Mouse (Mus musculus) midbrain, embryonic 12.5 days (tissue): ENCODE measurements around the gene Atrnl1. TPM values are rescaled to one million over a fixed set of nuclear protein-coding genes. Genes with fewer than 3 reads are reported as not detected.
"Not testable (repeated sequence)": the region's sequence is repeated elsewhere in the genome, so short reads cannot be mapped to it uniquely, and the experiment has no call there.

Experiments
- ATAC-seq: fragments of 200-750 bp; cut with Nextera tagmentation; 2 replicates; pipeline ENCODE4 v1.8.0; 2017; ENCODE audit warnings: low read depth, moderate TSS enrichment, moderate library complexity; ENCODE audit not compliant: low FRiP score
- H3K27ac ChIP-seq: fragments of 300-500 bp; sonication (generic); replicated peaks from 2 replicates; pipeline ENCODE4 v1.5.1; 2016; ENCODE audit warnings: mild to moderate bottlenecking
- H3K27me3 ChIP-seq: fragments of 300-500 bp; sonication (generic); 2 replicates; pipeline ENCODE4 v1.6.1; 2016; ENCODE audit warnings: mild to moderate bottlenecking
- H3K36me3 ChIP-seq: fragments of 300-500 bp; sonication (generic); 2 replicates; pipeline ENCODE4 v1.6.1; 2016
- H3K4me1 ChIP-seq: fragments of 300-500 bp; sonication (generic); 2 replicates; pipeline ENCODE4 v1.6.1; 2016
- H3K4me2 ChIP-seq: fragments of 300-500 bp; sonication (generic); replicated peaks from 2 replicates; pipeline ENCODE4 v1.6.1; 2016; ENCODE audit warnings: mild to moderate bottlenecking, moderate library complexity
- H3K4me3 ChIP-seq: fragments of 300-500 bp; sonication (generic); 2 replicates; pipeline ENCODE4 v1.5.1; 2016; ENCODE audit warnings: mild to moderate bottlenecking
- H3K9ac ChIP-seq: fragments of 300-500 bp; sonication (generic); replicated peaks from 2 replicates; pipeline ENCODE4 v1.6.1; 2016; ENCODE audit warnings: mild to moderate bottlenecking, moderate library complexity
- H3K9me3 ChIP-seq: fragments of 300-500 bp; sonication (generic); 2 replicates; pipeline ENCODE4 v1.6.1; 2016; ENCODE audit warnings: mild to moderate bottlenecking
- WGBS: fragments of 180-500 bp; shearing (Covaris S2); methylation state at CpG from one replicate; pipeline ENCODE4 v1.1.7; 2016; 5-methylcytosine and 5-hydroxymethylcytosine counted together
- polyA plus RNA-seq: library from polyadenylated mRNA; unstranded; fragments of >200 nt; fragmentation: Nextera tagmentation; extraction: Ambion mirVana; gene quantifications from 2 replicates; pipeline ENCODE4 v1.2.1, GENCODE M21; 2016

Atrnl1 gene
- polyA plus RNA-seq, 1 experiment from 2014 or later = 11.2 TPM

DNA sequence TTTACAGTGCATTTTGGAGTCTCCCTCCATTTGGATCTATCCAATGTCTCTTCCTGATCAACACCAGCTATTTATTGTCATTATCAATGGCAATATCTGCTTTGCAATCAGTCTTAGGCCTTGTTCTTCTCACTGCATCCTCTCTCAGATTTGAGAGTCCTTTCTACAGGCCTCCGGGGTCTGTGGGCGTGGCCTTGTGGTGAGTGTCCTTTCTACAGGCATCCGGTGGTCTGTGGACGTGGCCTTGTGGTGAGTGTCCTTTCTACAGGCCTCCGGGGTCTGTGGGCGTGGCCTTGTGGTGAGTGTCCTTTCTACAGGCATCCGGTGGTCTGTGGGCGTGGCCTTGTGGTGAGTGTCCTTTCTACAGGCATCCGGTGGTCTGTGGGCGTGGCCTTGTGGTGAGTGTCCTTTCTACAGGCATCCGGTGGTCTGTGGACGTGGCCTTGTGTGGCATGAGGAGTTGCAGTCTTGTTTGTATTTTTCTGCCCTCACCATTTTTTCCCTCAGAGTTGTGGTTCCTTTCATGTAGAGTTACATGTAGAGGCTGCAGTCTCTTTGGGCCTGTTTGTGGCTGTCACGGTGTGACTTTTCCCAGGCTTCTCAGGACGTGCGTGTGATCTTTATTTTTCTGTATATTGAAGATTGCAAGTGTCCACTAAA, 383.5 kb downstream of the Atrnl1 start:
- not testable (repeated sequence) for H3K27me3 ChIP-seq, H3K4me2 ChIP-seq, H3K36me3 ChIP-seq, H3K9me3 ChIP-seq, H3K4me3 ChIP-seq, ATAC-seq, H3K4me1 ChIP-seq, H3K9ac ChIP-seq, H3K27ac ChIP-seq
- 93% methylated on average over 15 of the region's 15 CpGs for WGBS

DNA sequence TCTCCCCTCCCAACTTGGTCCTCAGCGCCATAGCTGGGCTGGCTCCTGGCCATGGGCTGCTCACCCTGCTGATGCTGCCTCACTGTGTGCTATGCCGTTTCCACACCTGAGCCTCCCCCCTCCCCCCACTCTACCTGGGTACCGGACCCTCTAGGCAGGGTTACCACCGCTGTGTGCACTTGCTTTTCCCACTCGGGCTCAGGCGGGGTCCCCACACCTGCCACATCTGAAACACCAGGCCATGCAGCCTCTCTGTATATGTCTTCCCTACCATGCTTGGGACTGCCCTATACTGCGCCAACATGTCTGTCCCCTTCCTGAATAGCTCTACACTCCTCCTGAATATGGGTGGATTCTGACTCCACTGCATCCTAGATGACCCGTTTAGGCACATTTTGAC, 384.2 kb downstream of the Atrnl1 start:
- H3K36me3 ChIP-seq = no peaks in the 10 kb centered on the region
- WGBS = 93% methylated on average over 8 of the region's 8 CpGs
- H3K4me3 ChIP-seq = no peak overlapping the region
- ATAC-seq = no peak
- H3K4me2 ChIP-seq = no peak overlapping the region
- H3K4me1 ChIP-seq = peaks cover 7% of the 10 kb centered on the region; the same call in 1 of the 2 replicates
- H3K9me3 ChIP-seq = no peaks in the 10 kb centered on the region
- H3K9ac ChIP-seq = no peak overlapping the region
- no peak overlapping the region for H3K27ac ChIP-seq
- 0 out of 2 replicates have a peak, but pooled peaks cover 4% of the 10 kb centered on the region for H3K27me3 ChIP-seq

DNA sequence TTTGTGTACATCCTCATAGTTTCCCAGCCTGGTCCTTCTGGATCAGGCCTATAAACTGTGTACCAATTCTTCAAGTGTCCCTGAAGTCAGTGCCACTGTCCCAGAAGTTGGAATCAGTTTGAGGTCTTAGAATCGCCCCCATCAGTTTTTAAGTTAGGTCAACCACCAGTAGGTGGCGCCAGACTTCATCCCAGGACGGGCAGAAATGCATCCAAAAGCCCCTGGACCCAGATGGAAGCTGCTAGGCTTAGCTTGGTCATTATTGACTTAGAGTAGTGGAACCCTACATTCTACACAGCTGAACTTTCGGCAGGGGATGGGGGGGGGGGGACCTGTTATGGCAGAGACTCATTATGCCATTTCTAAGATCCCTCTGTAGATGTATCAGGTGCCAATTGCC, 387.1 kb downstream of the Atrnl1 start:
- H3K27me3 ChIP-seq = no peaks in the 10 kb centered on the region
- no peak overlapping the region for H3K4me3 ChIP-seq
- no peak for ATAC-seq
- no peak overlapping the region for H3K9ac ChIP-seq
- H3K9me3 ChIP-seq = no peaks in the 10 kb centered on the region
- WGBS = 47% methylated on average over 4 of the region's 4 CpGs
- no peaks in the 10 kb centered on the region for H3K36me3 ChIP-seq
- no peak overlapping the region for H3K4me2 ChIP-seq
- H3K27ac ChIP-seq = no peak overlapping the region
- no peaks in the 10 kb centered on the region for H3K4me1 ChIP-seq

DNA sequence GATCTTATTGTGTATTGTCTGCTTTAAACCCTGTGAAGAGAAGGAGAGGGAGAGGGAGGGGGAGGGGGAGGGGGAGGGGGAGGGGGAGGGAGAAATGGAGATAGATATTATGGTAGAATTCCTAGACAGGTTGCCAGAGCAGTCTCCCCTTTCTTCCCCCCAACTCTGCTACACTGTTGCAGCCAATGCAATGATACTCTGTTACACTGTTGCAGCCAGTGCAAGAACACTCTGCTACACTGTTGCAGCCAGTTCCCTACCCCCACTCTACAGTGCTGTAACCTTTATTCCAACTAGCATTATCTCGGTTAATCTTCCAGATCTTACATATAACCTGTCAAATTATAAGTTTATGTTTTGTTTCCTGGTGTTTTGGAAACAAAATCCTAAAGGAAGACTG, 400.8 kb downstream of the Atrnl1 start:
- 83% methylated on average over 1 of the region's 1 CpGs for WGBS
- Histone ChIP-seq H3K27me3 (no peaks in the 10 kb centered on the region), H3K9me3 (no peaks in the 10 kb centered on the region), H3K4me3 (no peak overlapping the region), H3K9ac (no peak overlapping the region), H3K27ac (no peak overlapping the region), H3K4me1 (no peaks in the 10 kb centered on the region), H3K36me3 (no peaks in the 10 kb centered on the region), H3K4me2 (no peak overlapping the region)
- ATAC-seq = no peak

DNA sequence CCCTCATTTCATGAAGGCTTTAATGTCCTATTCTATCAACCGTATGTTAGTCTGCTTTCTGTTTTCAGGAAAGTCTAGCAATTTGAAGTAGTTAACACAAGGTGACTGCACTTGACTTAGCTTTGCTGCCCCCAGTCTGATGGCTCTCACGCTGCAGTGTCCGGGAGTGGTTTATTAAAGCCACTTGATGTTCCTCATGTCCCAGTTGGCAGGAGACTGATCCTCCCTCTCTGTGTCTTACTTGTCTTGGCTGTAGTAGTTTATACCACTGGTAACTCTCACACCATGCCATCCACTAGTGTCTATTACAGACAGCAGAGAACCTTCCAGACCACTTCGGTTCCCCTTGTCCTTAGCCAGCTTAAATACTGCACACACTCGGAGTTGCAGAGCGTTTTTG, 404.9 kb downstream of the Atrnl1 start:
- Histone ChIP-seq H3K27me3 (no peaks in the 10 kb centered on the region), H3K27ac (no peak overlapping the region), H3K4me1 (no peaks in the 10 kb centered on the region), H3K9me3 (no peaks in the 10 kb centered on the region), H3K4me3 (no peak overlapping the region), H3K36me3 (no peaks in the 10 kb centered on the region), H3K9ac (no peak overlapping the region), H3K4me2 (no peak overlapping the region)
- 92% methylated on average over 6 of the region's 6 CpGs for WGBS
- ATAC-seq = no peak

DNA sequence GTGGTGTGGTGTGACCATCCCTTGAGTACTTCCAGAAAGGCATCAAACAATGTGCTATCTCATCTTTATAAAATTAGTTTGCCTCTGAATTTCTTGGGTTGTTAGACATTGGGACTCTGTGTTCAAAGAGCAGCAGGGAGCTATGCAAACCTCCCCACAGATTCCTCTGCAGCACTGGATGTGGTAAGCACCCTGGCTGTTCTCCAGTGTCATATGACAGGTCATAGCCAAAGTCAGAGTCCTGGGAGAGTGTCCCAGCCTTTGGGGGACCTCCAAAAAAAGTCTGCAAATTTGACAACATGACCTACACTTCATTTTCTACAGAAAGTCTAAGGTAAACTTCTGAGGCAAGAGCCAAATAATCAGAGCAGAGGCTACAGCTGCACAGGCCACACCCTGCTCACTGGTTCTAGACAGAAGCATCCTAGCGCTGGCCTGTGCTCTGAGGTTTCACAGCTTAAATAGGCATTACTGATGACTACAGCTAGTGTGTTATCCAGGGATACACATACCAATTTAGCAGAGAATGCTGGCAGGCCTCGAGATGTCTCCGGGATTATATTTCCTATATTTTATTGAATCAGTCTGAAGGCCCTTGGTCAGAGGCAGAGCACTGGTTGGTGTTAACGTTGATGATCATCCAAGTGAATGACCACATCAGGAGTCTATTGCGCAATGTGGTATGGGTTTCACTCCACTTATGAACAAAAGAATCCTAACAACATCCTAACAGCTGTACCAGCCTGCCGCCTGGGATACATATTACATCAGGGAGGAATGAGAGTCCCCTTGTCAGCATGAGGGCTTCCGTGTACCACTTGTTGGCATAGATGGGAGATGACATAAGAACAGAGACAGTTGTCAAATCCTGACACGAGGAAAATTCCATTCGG, 406.0 kb downstream of the Atrnl1 start:
- Histone ChIP-seq H3K27me3 (no peaks in the 10 kb centered on the region), H3K27ac (no peak overlapping the region), H3K36me3 (no peaks in the 10 kb centered on the region), H3K9me3 (no peaks in the 10 kb centered on the region), H3K9ac (no peak overlapping the region), H3K4me3 (no peak overlapping the region), H3K4me2 (no peak overlapping the region), H3K4me1 (no peaks in the 10 kb centered on the region)
- ATAC-seq = no peak
- 92% methylated on average over 9 of the region's 9 CpGs for WGBS

DNA sequence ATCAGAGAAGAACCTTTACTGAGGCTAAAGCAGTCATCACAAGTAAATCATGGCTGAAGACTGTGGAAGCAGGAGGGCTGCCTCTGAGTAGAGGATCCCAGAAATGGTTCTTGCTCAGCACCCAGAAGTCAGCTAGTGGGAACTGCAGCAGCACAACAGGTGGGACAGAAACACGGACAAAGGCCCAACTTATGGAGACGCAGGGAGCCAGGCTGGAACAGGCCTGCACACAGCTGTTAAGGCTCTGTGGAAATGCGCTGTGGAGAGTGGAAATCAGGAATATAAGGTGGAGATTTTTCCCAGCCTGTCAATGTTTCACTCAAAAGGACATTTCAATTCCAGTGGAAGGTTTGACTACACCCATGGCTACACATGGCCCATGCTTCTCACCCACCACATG, 406.6 kb downstream of the Atrnl1 start:
- no peaks in the 10 kb centered on the region for H3K36me3 ChIP-seq
- no peaks in the 10 kb centered on the region for H3K4me1 ChIP-seq
- H3K4me2 ChIP-seq = no peak overlapping the region
- 96% methylated on average over 3 of the region's 3 CpGs for WGBS
- no peaks in the 10 kb centered on the region for H3K9me3 ChIP-seq
- no peak overlapping the region for H3K4me3 ChIP-seq
- H3K27ac ChIP-seq = no peak overlapping the region
- no peak for ATAC-seq
- H3K27me3 ChIP-seq = no peaks in the 10 kb centered on the region
- H3K9ac ChIP-seq = no peak overlapping the region

DNA sequence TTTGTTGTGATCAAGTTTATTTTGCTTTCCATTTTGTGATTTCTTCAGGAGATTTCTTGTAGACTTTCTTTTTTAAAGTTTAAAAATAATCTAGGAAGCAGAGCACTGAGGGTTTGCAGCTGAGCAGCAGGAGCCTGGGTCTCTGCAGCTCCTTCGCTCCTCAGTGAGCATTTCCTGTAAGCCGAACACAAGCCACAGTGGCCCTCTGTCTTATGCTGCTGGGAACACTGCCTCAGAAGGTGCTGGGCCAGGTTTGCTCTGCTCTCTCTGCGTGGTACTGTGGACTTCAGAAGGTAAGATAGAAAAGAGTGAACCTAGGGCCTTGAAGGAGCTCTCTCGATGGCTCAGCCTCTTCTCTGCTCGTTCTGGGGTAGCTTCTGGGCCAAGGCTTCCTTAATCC, 407.9 kb downstream of the Atrnl1 start:
- no peaks in the 10 kb centered on the region for H3K36me3 ChIP-seq
- no peak overlapping the region for H3K4me3 ChIP-seq
- ATAC-seq = no peak
- no peaks in the 10 kb centered on the region for H3K4me1 ChIP-seq
- no peak overlapping the region for H3K9ac ChIP-seq
- no peak overlapping the region for H3K27ac ChIP-seq
- 67% methylated on average over 5 of the region's 5 CpGs for WGBS
- H3K4me2 ChIP-seq = no peak overlapping the region
- no peaks in the 10 kb centered on the region for H3K27me3 ChIP-seq
- H3K9me3 ChIP-seq = no peaks in the 10 kb centered on the region

DNA sequence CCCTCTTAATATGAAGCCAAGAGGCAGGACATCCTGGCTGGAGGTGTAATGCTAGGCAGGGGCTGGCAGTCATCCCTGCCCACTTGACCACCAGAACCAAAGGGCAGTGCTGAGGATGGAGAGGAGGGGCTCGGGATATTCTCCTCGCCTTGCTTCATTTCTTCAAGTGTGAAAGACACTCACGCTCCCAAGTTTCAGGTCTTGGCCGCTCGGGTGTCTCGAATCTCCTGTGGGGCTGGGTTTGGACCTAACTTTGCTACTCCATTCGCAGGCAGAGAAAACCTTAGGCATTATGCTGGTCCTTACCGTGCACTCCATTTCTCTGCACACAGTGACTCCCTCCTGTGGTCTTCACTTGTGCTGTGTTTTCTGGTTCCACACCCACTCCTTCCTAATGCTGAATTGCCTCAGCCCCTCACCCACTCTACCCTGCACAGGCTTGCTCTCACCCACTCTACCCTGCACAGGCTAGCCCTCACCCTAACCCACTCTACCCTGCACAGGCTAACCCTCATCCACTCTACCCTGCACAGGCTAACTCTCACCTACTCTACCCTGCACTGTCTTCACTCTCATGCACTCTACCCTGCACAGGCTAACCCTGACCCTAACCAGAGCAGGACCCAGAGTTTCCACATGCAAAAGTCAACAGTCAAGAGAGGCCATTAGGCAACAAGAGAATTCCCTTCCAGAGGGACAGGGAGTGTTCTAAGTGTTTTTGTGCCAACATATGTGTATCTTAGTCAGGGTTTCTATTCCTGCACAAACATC, 410.9 kb downstream of the Atrnl1 start:
- no peak for ATAC-seq
- Histone ChIP-seq H3K27ac (no peak overlapping the region), H3K9me3 (no peaks in the 10 kb centered on the region), H3K27me3 (no peaks in the 10 kb centered on the region), H3K4me3 (no peak overlapping the region), H3K4me1 (no peaks in the 10 kb centered on the region), H3K4me2 (no peak overlapping the region), H3K36me3 (no peaks in the 10 kb centered on the region), H3K9ac (no peak overlapping the region)
- WGBS = 90% methylated on average over 8 of the region's 8 CpGs

DNA sequence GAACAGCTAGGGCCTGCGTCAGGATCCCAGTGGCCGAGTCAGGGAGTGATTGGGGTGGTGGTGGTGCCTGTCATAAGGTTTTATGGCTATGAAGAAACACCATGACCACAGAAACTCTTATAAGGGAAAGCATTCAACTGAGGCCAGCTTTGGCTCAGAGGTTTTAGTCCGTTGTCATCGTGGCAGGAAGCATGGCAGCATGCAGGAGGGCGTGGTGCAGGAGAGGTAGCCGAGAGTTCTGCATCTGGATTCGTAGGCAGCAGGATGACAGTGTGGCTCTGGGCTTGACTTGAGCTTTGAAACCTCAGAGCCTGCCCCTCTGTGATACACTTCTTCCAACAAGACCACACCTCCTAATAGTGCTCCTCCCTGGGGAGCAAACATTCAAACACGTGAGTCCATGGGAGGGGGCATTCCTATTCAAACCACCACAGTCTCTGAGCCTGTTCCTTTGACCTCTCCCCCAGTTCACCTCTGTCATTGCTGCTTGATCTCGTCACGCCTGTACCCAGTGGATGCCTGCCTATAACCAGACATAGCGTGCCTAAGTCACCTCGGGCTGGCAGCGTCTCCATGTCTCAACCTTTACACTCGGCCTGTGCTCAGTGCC, 412.5 kb downstream of the Atrnl1 start:
- Histone ChIP-seq H3K36me3 (no peaks in the 10 kb centered on the region), H3K9me3 (no peaks in the 10 kb centered on the region), H3K4me2 (no peak overlapping the region), H3K27ac (no peak overlapping the region), H3K9ac (no peak overlapping the region), H3K4me1 (no peaks in the 10 kb centered on the region), H3K4me3 (no peak overlapping the region), H3K27me3 (no peaks in the 10 kb centered on the region)
- ATAC-seq = no peak
- WGBS = 85% methylated on average over 14 of the region's 14 CpGs

DNA sequence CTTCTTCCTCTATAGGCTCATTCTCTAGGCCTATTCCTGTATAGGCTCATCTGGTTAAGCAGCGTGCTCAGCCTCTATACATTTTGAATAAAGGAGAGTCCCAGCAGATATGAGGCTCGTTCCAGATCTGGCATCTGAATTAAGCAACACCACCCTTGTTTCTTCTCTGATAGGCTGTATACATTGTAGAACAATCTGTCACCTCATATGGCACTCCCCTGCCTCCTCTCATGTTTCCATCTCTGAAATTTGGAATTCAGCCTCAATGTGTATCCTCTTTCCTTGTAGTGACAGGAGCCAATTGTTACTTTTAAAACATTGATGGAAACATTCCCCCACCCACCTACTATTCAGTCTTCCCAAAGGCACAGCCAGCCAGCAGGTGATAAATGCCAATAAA, 414.2 kb downstream of the Atrnl1 start:
- 78% methylated on average over 2 of the region's 2 CpGs for WGBS
- H3K36me3 ChIP-seq = no peaks in the 10 kb centered on the region
- no peaks in the 10 kb centered on the region for H3K27me3 ChIP-seq
- H3K9me3 ChIP-seq = no peaks in the 10 kb centered on the region
- ATAC-seq = no peak
- no peaks in the 10 kb centered on the region for H3K4me1 ChIP-seq
- H3K27ac ChIP-seq = no peak overlapping the region
- H3K9ac ChIP-seq = no peak overlapping the region
- no peak overlapping the region for H3K4me2 ChIP-seq
- H3K4me3 ChIP-seq = no peak overlapping the region

DNA sequence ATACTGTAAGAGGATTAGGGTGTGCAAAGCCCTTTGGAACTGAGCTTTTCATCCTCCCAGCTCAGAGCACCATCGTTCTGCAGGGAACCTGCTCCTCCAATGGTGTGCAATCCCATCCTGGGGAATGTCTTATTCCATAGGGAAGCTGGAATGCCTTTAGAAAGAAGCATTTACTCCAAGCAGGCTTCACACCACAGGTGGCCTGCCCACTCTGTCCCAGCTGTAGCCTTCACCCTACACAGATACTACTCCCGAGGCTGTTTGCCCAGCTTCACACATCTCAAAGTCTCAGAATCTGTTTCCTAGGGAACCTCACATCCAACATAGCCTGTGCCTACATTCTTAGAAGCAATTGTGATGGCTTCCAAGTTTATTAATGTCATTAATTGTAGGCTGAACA, 418.8 kb downstream of the Atrnl1 start:
- Histone ChIP-seq H3K9me3 (0 out of 2 replicates have a peak, but pooled peaks cover 3% of the 10 kb centered on the region), H3K36me3 (no peaks in the 10 kb centered on the region)
- 49% methylated on average over 2 of the region's 2 CpGs for WGBS

More for the DNA sequence above, 418.8 kb downstream of the Atrnl1 start:
- no peak overlapping the region for H3K4me3 ChIP-seq
- H3K4me2 ChIP-seq = no peak overlapping the region
- H3K4me1 ChIP-seq = no peaks in the 10 kb centered on the region
- no peak for ATAC-seq
- no peaks in the 10 kb centered on the region for H3K27me3 ChIP-seq
- H3K27ac ChIP-seq = no peak overlapping the region
- no peak overlapping the region for H3K9ac ChIP-seq
